Mouse (Mus musculus): ENCODE data around the gene Slc45a2.

DNA sequence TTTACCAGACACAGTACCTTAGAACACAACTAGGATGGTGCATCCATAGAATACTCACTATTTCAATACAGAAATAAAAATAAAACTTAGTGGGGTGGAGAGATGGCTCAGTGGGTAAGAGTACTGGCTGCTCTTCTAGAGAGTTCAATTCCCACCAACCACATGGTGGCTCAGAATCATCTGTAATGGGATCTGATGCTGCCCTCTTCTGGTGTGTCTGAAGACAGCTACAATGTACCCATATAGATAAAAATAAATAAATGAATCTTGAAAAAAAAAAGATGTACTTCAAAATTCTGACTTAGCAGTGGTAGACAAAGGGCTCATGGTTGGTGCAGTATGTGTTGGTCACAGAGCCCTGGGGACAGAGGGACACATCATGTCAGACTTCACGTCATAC lies 9.0 kb upstream of the Slc45a2 start:
- TF ChIP-seq CTCF (IDR thresholded peaks at IDR 0.05; ENCODE audit: borderline replicate concordance, extremely low read depth, insufficient read depth, insufficient read length): no peak
- no peak for TF ChIP-seq POLR2A (IDR thresholded peaks at IDR 0.05; ENCODE audit: borderline replicate concordance, extremely low read depth, insufficient read depth, insufficient read length, poor library complexity, severe bottlenecking)

All from brain, embryonic 14.5 days (tissue).